Mouse (Mus musculus) cerebellum, postnatal 14 days (tissue): ENCODE data around the gene Myo1d.
"Not testable (repeated sequence)": the region's sequence is repeated elsewhere in the genome, so short reads cannot be mapped to it uniquely, and the experiment has no call there.

Experiments
- DNase-seq, 2 experiments: peaks; one replicate each; pipeline ENCODE4 v3.0.0; 2021; ENCODE audit warnings: mixed read lengths in 2 of 2

Gene Myo1d

DNA sequence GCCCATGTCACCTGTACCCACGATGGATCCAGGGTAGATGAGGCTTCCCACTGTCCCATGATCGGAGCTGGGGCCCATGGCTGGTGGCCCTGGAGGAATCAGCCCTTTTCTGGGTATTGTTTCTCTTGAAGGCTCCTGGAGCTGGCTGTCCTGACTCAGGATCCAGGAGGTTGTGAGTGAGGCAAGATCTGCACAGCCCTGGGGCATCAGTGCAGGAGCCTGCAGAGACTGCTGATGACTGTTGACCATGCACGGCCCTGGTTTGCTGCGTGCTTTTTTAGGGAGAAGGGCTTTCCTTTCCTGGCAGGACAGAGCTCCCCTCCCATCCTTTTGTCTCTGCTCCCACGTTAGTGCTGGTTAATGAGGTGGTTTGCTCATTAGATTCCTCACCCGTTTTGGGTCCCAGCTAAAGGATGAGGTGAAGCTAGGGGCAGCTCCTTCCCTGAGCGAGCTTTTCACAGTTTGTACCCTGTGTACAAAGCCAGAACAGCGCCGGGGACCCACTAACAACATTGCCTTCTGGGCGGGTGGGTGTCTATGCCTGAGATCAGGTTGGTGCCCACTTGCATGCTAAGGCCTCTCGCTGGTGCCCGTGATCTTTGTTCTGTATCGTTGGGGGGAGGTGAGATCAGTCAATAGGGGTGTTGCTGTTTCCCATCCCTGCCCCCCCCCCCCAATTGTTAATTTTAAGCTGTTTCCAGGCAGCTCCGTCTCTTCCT, 301.0 kb downstream of the Myo1d start:
- DNase-seq = peak in 1 of 2 experiments; percentile 55

DNA sequence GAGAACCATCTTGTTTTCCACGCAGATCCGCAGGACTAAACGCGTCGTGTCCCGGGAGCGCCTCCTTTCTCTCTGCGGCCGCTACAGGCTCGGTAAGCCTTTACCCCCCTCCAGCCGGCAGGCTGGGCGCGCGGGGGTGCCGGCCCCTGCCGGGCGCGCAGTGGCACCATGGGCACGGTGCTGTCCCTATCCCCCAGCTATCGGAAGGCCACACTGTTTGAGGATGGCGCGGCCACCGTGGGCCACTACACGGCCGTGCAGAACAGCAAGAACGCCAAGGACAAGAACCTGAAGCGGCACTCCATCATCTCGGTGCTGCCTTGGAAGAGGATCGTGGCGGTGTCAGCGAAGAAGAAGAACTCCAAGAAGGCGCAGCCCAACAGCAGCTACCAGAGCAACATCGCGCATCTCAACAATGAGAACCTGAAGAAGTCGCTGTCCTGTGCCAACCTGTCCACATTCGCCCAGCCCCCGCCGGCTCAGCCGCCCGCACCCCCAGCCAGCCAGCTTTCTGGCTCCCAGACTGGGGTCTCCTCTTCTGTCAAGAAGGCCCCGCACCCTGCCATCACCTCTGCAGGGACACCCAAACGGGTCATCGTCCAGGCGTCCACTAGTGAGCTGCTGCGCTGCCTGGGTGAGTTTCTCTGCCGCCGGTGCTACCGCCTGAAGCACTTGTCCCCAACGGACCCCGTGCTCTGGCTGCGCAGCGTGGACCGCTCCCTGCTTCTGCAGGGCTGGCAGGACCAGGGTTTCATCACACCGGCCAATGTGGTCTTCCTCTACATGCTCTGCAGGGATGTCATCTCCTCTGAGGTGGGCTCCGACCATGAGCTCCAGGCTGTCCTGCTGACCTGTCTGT, 302.3 kb downstream of the Myo1d start:
- DNase-seq = peak; percentile 67 to 72

DNA sequence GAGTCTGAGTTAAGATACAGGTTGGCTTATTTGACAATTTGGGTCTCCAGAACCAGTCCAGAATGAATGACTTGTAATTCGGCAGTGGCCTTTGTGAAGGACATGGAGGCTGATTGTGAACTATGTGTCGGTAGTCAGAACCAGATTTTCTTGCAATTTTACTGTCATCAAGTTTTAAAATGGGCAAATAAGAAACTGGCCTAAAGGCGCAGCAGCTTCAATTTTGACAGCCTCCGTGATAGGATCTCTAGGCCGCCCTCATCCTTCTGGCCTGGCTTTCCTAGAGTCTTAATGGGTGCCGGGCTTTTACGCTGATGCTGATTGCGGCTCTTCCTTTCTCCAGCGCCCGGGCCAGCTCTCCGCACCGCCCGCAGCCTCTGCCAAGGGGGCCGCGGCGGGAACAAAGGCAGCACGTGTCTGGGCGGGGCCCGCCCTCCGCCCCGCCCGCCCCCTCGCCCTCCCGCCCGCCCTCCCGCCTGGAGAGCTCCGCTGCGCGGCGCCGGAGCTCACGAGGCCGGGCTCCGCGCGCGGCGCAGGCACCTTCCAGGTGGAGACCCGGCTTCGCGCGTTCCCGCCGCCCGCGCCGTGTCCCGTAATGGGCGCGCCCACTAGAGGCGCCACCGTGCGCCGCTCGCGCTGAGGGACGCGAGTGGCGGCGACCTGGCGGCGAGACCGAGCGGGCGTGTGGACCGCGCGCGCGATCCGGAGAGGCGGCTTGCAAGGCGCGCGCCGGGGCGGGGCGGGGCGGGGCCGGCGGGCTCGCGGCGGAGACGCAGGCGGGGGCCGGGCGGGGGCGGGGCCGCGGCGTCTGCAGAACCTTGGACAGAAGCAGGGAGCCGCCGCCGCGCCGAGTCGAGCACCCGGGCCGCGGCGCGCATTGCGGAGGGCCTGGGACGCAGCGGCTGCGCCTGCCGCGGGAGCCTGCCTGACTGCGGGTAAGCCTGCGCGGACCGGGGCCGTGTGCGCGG, 303.3 kb downstream of the Myo1d start, which contains the start of gene Cdk5r1:
Cdk5r1 (plus strand) TSS at position 802 of the 968 bp plus-strand sequence.
- DNase-seq = peak; percentile 97 to 98

DNA sequence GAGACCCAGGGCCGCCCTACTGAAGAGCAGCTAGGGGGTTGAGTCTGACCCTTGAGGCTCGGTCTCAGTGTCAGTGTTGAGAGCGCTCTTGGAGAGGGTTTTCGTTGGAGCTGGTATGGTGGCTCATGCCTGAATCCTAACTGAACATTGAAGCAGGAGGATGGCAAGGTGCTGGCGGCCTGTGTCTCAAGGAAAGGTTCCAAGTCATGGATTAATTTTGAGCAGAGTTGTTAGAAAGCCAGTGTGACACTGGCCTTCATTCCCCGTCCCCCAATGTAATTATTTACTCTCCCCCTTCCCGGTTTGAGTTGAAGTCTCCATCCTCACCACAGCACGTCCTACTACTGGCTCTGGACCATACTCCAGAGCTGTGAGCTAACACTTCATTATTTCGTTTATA, 304.3 kb downstream of the Myo1d start:
- peak in 1 of 2 experiments; percentile 15 for DNase-seq

- DNase-seq = peak in 1 of 2 experiments; percentile 26
These were observed 305.0 kb downstream of the Myo1d start for GRCm38 (mm10) chr11:80474846-80475245.

DNA sequence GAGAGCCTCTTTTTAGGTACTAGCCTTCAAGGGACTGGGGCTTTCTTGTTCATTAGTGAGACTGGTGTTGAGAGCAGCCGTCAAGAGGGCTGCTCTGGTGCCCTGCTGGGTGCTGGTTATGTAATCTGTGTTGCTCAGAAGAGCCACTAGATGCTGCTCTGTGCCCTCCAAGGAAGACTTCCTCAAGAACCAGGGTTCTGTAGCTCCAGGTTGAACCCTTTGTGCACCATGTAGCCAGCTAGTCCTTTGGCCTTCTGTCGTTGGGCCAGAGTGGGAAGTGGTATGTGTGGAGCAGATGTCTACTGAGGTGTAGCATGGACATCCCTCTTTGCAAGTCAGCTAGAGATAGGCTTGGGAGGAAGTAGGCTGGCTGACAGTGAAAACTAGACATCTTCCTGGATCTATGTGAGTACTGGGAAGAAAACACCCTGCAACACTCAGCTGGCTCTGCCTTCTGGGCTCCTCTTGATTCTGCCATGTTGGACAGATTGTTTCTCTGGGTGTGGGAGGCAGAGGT, 305.6 kb downstream of the Myo1d start:
- DNase-seq = peak; percentile 85 to 86

DNA sequence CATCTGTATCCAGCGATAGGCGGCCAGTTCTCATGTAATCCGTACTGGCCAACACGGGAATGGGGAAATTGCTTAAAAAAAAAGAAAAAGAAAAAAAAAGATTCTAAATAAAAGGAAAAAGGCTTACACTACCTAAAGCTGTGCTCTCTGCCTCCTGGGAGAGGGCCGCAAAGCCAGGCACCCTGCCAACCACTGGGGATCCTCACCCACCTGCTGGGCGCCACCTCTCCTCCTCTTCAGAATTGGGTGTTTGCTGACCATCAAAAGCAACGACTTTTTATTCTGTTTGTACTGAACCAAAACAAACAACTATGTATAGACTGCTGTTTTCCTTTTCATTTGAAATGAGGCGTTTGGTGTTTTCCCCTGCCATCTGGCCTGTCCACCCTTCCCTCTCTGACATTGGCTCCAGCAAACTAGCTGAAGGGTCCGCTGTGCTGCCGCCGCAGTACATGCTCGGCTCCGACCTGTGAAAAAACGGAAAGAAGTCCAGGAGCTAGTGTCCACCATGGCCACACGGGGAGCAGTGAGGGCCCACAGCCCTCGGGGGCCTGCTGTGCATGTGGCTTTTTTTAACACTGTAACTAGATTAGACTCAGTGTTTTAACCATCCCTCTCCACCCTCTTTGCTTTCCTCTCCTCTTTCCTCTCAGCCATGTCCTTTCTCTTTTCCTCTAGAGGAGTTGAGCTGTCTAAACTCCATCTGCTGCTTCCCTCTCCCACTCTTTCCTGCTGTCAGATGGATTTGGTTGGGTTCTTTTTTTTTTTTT, 307.8 kb downstream of the Myo1d start:
- DNase-seq = peak; percentile 54 to 61

GRCm38 (mm10) chr11:80463605-80464130, 316.2 kb downstream of the Myo1d start:
- not testable (repeated sequence) for DNase-seq

GRCm38 (mm10) chr11:80453198-80453597, 326.6 kb downstream of the Myo1d start:
- no peak for DNase-seq

DNA sequence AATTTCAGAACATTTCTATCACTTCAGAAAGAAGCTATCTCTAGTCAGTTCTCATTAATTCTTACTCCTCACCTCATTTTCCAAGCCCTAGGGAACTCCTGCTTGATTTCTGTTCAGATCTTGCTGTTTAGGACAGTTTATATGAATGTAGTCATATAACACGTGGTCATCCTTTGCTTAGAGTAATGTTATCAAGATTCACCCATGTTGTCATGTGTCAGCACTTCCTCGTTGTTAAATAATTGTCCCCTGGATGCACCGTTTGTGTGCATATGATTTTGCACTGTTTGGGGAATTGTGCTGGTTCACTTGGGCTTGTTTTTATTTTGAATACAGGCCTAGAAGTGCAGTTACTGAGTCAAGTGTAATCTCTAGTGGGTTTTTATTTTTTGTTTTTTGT, 327.6 kb downstream of the Myo1d start:
- no peak for DNase-seq

GRCm38 (mm10) chr11:80449859-80450258, 330.0 kb downstream of the Myo1d start:
- DNase-seq = peak in 1 of 2 experiments; percentile 9

DNA sequence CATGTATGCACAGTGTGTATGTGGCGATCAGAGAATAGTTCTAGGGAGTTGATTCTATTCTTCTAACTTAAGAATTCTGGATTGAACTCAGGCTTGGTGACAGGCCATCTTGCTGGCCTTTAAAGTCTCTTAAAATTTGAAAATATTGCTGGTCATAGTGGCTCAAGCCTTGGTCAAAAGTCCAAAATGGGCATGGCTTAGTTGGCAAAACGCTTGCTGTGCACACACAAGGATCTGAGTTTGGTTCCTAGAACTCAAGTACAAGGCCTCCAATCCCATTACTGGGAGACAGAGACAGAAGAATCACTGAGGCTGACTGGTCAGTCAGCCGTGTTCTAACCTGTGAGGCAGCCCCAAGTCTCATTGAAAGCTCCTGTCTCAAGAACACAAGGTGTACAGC, 332.9 kb downstream of the Myo1d start:
- no peak for DNase-seq
